Mouse (Mus musculus) liver, embryonic 16.5 days (tissue): Measurements from ENCODE around the gene Tram2. TPM values are rescaled to one million over a fixed set of nuclear protein-coding genes. Genes with fewer than 3 reads are reported as not detected.
A peak's percentile ranks its signal among the peaks of the same experiment; 100 is the strongest.

Experiments
- ATAC-seq: fragments of 200-750 bp; cut with Nextera tagmentation; 2 replicates; pipeline ENCODE4 v1.8.0; 2017; ENCODE audit warnings: low read depth, mild to moderate bottlenecking, moderate number of reproducible peaks, moderate library complexity
- H3K27ac ChIP-seq: fragments of 300-500 bp; sonication (generic); 2 replicates; pipeline ENCODE4 v1.5.1; 2014; ENCODE audit warnings: mild to moderate bottlenecking, low read length
- H3K27me3 ChIP-seq: fragments of 300-500 bp; sonication (generic); 2 replicates; pipeline ENCODE4 v1.6.1; 2014; ENCODE audit warnings: low read depth, low read length, mixed read lengths; ENCODE audit not compliant: control insufficient read depth, insufficient read depth
- H3K36me3 ChIP-seq: fragments of 300-500 bp; sonication (generic); 2 replicates; pipeline ENCODE4 v1.6.1; 2014; ENCODE audit warnings: mild to moderate bottlenecking; ENCODE audit not compliant: control insufficient read depth, insufficient read depth
- H3K4me1 ChIP-seq: fragments of 300-500 bp; sonication (generic); 2 replicates; pipeline ENCODE4 v1.6.1; 2014; ENCODE audit warnings: low read depth, low read length, mixed read lengths; ENCODE audit not compliant: control insufficient read depth
- H3K4me2 ChIP-seq: fragments of 300-500 bp; sonication (generic); 2 replicates; pipeline ENCODE4 v1.6.1; 2014; ENCODE audit warnings: low read depth, low read length, mixed read lengths
- H3K4me3 ChIP-seq: fragments of 300-500 bp; sonication (generic); 2 replicates; pipeline ENCODE4 v1.5.1; 2014; ENCODE audit warnings: low read depth, mild to moderate bottlenecking, low read length
- H3K9ac ChIP-seq: fragments of 300-500 bp; sonication (generic); 2 replicates; pipeline ENCODE4 v1.6.1; 2014; ENCODE audit warnings: low read depth, low read length
- H3K9me3 ChIP-seq: fragments of 300-500 bp; sonication (generic); replicated peaks from 2 replicates; pipeline ENCODE4 v1.6.1; 2016; ENCODE audit warnings: low read length; ENCODE audit not compliant: control insufficient read depth
- WGBS: fragments of 180-500 bp; shearing (Covaris S2); extraction: QIAGEN DNeasy Blood & Tissue Kit; methylation state at CpG from one replicate; pipeline ENCODE4 v1.1.7; 2014; ENCODE audit not compliant: insufficient replicate concordance; 5-methylcytosine and 5-hydroxymethylcytosine counted together
- polyA plus RNA-seq: library from polyadenylated mRNA; unstranded; fragments of >200 nt; fragmentation: Nextera tagmentation; extraction: Ambion mirVana; gene quantifications from 2 replicates; pipeline ENCODE4 v1.2.1, GENCODE M21; 2015

The Tram2 gene
- polyA plus RNA-seq, 1 experiment from 2014 or later = 2.0 TPM

DNA sequence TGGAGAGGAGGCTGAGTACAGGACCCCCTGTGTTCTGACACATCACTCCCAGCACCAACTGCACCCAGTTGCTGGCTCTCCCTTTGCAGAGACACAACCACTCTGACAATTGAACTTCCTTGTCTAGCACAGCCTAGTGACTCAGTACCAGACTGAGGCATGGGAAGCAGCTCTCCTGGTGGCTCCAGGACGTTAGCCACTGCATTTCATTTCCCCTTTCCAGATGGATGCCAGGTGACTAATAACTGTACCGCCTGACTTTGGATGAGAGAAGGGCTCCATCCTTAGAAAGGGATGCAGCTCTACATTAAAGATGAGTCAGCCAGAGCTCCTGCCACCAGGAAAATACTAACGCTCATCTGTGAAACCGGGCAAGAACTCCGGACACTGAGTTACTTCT is 7.3 kb upstream of the Tram2 start:
- WGBS = 67% methylated on average over 5 of the region's 5 CpGs
- no peaks in the 10 kb centered on the region for H3K9me3 ChIP-seq
- H3K27ac ChIP-seq = no peak overlapping the region
- no peaks in the 10 kb centered on the region for H3K4me1 ChIP-seq
- no peak overlapping the region for H3K4me2 ChIP-seq
- no peaks in the 10 kb centered on the region for H3K27me3 ChIP-seq
- ATAC-seq = no peak
- no peak overlapping the region for H3K4me3 ChIP-seq
- H3K36me3 ChIP-seq = no peaks in the 10 kb centered on the region
- no peak overlapping the region for H3K9ac ChIP-seq

DNA sequence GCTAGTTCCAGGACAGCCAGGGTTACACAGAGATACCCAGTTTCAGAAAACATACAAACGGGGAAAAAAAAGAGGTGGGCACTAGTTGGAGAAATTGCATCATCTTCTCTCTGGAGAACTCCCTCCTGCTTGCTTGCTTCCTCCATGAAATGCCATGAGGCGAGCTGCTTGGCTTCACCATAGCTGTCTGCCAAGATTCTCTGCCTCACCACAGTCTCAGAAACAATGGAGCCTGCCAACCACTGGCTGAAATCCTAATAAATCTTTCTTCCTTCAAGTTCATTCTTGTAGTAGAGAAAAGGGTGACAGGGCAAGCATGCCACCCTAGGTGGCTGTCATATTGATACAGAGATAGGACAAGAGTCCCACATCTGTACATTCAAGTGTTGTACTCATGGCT is 5.6 kb upstream of the Tram2 start:
- no peak for ATAC-seq
- no peak overlapping the region for H3K4me2 ChIP-seq
- WGBS = 49% methylated on average over 2 of the region's 2 CpGs
- H3K9ac ChIP-seq = no peak overlapping the region
- H3K4me3 ChIP-seq = no peak overlapping the region
- H3K27ac ChIP-seq = no peak overlapping the region
- no peaks in the 10 kb centered on the region for H3K36me3 ChIP-seq
- H3K4me1 ChIP-seq = peaks cover under 1% of the 10 kb centered on the region; the same call in 1 of the 2 replicates
- H3K27me3 ChIP-seq = no peaks in the 10 kb centered on the region
- no peaks in the 10 kb centered on the region for H3K9me3 ChIP-seq

GRCm38 (mm10) chr1:21080362-21080761 is 1.3 kb upstream of the Tram2 start:
- H3K4me3 ChIP-seq = no peak overlapping the region
- H3K9ac ChIP-seq = no peak overlapping the region
- ATAC-seq = no peak
- H3K4me2 ChIP-seq = no peak overlapping the region
- H3K27me3 ChIP-seq = no peaks in the 10 kb centered on the region
- no peaks in the 10 kb centered on the region for H3K36me3 ChIP-seq
- peaks cover 8% of the 10 kb centered on the region for H3K4me1 ChIP-seq
- no peaks in the 10 kb centered on the region for H3K9me3 ChIP-seq
- 79% methylated on average over 12 of the region's 12 CpGs for WGBS
- H3K27ac ChIP-seq = no peak overlapping the region

GRCm38 (mm10) chr1:21078481-21079214 is 381 bp downstream of the Tram2 start:
- Histone ChIP-seq H3K27me3 (no peaks in the 10 kb centered on the region), H3K4me2 (peak overlapping the region; percentile 83), H3K4me3 (peak overlapping the region; percentile 65), H3K27ac (no peak overlapping the region), H3K9ac (peak overlapping the region; percentile 61), H3K36me3 (no peaks in the 10 kb centered on the region), H3K4me1 (peaks cover 8% of the 10 kb centered on the region), H3K9me3 (no peaks in the 10 kb centered on the region)
- under 1% methylated on average over 34 of the region's 36 CpGs for WGBS
- peak; percentile 25 for ATAC-seq

GRCm38 (mm10) chr1:21077619-21078018 is 1.4 kb downstream of the Tram2 start:
- no peak for ATAC-seq
- Histone ChIP-seq H3K4me3 (no peak overlapping the region), H3K4me1 (peaks cover 8% of the 10 kb centered on the region), H3K27me3 (no peaks in the 10 kb centered on the region), H3K9me3 (no peaks in the 10 kb centered on the region), H3K36me3 (no peaks in the 10 kb centered on the region), H3K4me2 (peak overlapping the region; percentile 83; the same call in 1 of the 2 replicates), H3K9ac (no peak overlapping the region), H3K27ac (no peak overlapping the region)
- WGBS = 58% methylated on average over 7 of the region's 7 CpGs

DNA sequence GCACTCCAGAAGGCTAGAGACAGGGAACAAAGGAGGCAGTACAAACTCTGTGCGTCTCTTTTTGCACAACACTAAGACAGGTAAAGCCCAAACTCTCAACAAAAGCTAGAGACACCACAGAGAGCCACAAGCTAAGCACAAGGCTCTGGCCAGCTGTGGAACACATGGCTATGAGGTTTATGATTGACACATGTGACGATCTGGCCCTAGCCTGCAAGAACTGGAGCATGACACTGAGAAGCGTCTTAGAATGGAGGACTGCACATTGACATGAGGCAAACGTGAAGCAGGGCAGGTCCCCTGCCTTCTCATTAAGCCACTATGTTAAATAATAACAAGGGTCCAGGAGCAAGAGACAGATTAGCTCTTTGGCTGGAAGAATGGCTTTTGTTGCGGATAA is 1.8 kb downstream of the Tram2 start:
- no peak overlapping the region for H3K4me2 ChIP-seq
- 55% methylated on average over 5 of the region's 5 CpGs for WGBS
- no peak for ATAC-seq
- no peak overlapping the region for H3K9ac ChIP-seq
- H3K36me3 ChIP-seq = no peaks in the 10 kb centered on the region
- peaks cover 8% of the 10 kb centered on the region for H3K4me1 ChIP-seq
- H3K27me3 ChIP-seq = no peaks in the 10 kb centered on the region
- H3K9me3 ChIP-seq = no peaks in the 10 kb centered on the region
- H3K4me3 ChIP-seq = no peak overlapping the region
- no peak overlapping the region for H3K27ac ChIP-seq

GRCm38 (mm10) chr1:21075986-21076495 is 3.0 kb downstream of the Tram2 start:
- H3K36me3 ChIP-seq = no peaks in the 10 kb centered on the region
- H3K9me3 ChIP-seq = no peaks in the 10 kb centered on the region
- H3K4me3 ChIP-seq = no peak overlapping the region
- WGBS = 53% methylated on average over 6 of the region's 6 CpGs
- peaks cover 8% of the 10 kb centered on the region for H3K4me1 ChIP-seq
- no peak overlapping the region for H3K27ac ChIP-seq
- H3K9ac ChIP-seq = no peak overlapping the region
- no peak overlapping the region for H3K4me2 ChIP-seq
- no peak for ATAC-seq
- no peaks in the 10 kb centered on the region for H3K27me3 ChIP-seq

- Histone ChIP-seq H3K9me3 (no peaks in the 10 kb centered on the region), H3K36me3 (no peaks in the 10 kb centered on the region), H3K4me1 (peaks cover 7% of the 10 kb centered on the region), H3K27me3 (no peaks in the 10 kb centered on the region), H3K4me3 (no peak overlapping the region), H3K9ac (no peak overlapping the region), H3K4me2 (no peak overlapping the region), H3K27ac (no peak overlapping the region)
- 78% methylated on average over 5 of the region's 5 CpGs for WGBS
- no peak for ATAC-seq
Observed at GRCm38 (mm10) chr1:21074231-21074630, 4.8 kb downstream of the Tram2 start.

- Histone ChIP-seq H3K4me3 (no peak overlapping the region), H3K4me2 (no peak overlapping the region), H3K27me3 (no peaks in the 10 kb centered on the region), H3K9me3 (no peaks in the 10 kb centered on the region), H3K4me1 (peaks cover 6% of the 10 kb centered on the region), H3K36me3 (no peaks in the 10 kb centered on the region), H3K27ac (no peak overlapping the region), H3K9ac (no peak overlapping the region)
- WGBS = 58% methylated on average over 12 of the region's 12 CpGs
- no peak for ATAC-seq
Observed at GRCm38 (mm10) chr1:21072875-21073444, 6.1 kb downstream of the Tram2 start.
